Mouse (Mus musculus) embryo, embryonic 11 days (tissue): ENCODE measurements around the gene Nr2f6.

Experiments used
- DNase-seq: peaks from one replicate; pipeline ENCODE4 v3.0.0-alpha.2; 2015

Gene Nr2f6

DNA sequence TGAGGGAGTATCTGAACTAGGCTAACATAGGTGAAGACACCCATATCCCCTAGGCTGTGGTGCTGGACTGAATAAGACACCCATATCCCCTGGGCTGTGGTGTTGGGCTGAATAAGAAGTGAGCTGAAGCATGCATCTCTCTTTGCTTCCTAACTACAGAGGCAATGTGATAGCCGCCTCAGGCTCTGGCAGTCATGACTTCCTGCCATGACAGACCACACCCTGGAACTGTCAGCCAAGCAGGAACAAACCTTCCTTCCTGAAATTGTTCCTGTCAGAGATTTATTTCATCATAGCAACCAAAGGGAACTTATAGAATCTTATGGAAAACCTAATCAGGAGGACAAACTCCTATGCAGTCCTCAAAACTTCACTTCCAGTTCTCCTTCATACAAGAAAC, 6.5 kb upstream of the Nr2f6 start:
- no peak for DNase-seq

- DNase-seq = no peak
Measured at GRCm38 (mm10) chr8:71385212-71385835, 3.6 kb upstream of the Nr2f6 start.

GRCm38 (mm10) chr8:71383860-71384259, 2.1 kb upstream of the Nr2f6 start:
- no peak for DNase-seq

GRCm38 (mm10) chr8:71383396-71383795, 1.6 kb upstream of the Nr2f6 start:
- peak; percentile 41 for DNase-seq

GRCm38 (mm10) chr8:71381971-71382961, 506 bp upstream of the Nr2f6 start:
- DNase-seq = peak; percentile 95

GRCm38 (mm10) chr8:71380178-71381171, 1.3 kb downstream of the Nr2f6 start:
- DNase-seq = peak; percentile 42

GRCm38 (mm10) chr8:71379512-71380075, 2.2 kb downstream of the Nr2f6 start:
- DNase-seq = peak; percentile 29

GRCm38 (mm10) chr8:71379008-71379407, 2.8 kb downstream of the Nr2f6 start:
- DNase-seq = no peak

DNA sequence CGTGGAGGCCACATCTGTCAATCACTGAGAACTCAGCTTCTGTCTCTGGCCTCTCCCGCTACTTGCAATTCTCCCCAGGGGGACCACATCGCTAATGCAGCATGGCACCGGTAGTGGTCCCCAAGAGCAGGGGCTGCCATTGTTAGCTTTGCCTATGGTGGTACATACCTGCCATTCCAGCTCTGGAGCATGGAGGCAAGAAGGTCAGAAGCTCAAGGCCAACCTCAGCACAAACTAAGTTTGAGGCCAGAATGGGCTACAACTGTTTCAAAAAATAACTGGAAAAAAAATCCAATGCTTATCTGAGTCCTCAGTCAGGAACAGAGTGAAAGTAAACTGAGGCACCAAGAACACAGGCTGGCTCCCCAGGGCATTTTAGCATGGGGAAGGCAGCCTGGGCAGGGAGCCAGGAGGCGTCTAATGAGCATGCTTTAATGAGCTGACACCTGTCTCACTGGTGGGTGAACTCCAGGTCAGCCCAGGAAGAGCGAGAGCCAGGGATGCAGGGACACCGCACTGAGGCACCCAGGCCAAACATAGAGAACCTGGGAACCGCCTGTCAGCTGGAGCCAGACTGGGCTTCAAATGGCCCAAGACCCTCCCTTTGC, 5.2 kb downstream of the Nr2f6 start:
- peak; percentile 30 for DNase-seq

- DNase-seq = peak; percentile 77
Measured at GRCm38 (mm10) chr8:71375581-71376422, 6.0 kb downstream of the Nr2f6 start.

GRCm38 (mm10) chr8:71374616-71375206, 7.0 kb downstream of the Nr2f6 start:
- peak; percentile 39 for DNase-seq

DNA sequence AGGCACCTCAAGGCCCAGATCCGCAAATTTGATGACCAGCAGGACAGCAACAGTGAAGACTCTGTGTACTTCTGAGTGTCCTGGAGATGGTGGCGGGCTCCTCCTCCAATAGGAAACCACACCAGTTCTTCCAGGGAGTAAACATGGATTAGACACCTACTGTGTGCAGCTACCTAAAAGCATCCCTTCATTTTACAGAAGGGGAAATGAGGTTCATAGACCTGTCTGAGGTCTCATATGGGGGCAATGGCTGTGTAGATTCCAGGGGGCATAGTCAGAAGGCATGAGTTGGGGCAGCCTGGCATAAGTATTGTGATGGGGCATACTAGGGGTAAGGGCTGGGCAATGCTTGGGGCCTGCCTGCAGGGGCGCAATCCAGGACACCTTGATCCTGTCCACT, 8.8 kb downstream of the Nr2f6 start:
- DNase-seq = no peak

GRCm38 (mm10) chr8:71372427-71372826, 9.3 kb downstream of the Nr2f6 start:
- no peak for DNase-seq

GRCm38 (mm10) chr8:71371236-71371848, 10.4 kb downstream of the Nr2f6 start, which contains the start of gene Ocel1:
Gene Ocel1 (plus strand): TSS chr8:71371298.
- DNase-seq = peak; percentile 99

- DNase-seq = no peak
Measured at GRCm38 (mm10) chr8:71370711-71371235, 11.0 kb downstream of the Nr2f6 start.

- DNase-seq = no peak
Measured at GRCm38 (mm10) chr8:71369040-71369718, 12.6 kb downstream of the Nr2f6 start.

DNA sequence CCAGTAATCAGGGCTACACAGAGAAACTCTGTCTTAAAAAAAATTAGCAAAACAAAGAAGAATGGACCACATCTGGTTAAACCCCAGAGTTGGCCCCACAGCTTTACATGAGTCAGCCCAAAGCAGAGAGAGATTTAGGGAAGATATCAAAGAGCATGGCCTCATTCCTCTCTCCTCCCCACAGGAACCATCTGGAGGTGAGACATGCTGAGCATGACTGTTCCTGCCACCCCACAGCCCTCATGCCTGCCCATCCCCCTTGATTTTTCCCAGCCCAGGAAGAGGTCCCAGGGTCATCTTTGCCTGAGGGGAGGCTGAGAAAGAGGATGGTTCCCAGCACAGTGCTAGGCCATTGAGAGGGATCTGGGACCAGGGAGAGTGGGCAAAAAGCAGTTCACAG, 13.4 kb downstream of the Nr2f6 start:
- no peak for DNase-seq

DNA sequence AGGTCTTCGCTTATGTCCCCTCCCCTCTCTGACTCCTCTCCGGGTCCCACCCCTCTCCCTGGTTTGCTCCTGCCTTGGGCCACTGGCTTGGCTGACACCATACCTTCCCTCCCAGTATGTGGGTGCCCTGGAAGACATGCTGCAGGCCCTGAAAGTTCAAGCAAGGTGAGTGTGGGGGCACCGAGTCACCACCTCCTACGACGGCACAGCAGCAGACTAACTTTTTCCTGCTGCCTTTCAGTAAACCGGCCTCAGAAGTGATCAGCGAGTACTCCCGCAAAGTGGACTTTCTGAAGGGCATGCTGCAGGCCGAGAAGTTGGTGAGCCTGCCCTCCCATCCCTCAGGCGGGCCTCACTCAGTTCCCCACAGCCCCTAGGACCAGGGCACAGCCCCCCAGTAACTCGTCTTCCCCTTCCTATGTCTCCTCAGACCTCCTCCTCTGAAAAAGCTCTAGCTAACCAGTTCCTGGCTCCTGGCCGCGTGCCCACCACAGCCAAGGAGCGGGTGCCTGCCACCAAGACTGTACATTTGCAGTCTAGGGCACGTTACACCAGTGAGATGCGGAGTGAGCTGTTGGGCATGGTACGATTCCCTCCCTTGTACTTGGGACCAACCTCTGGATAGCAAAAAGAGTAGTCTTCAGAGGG, 14.1 kb downstream of the Nr2f6 start:
- no peak for DNase-seq
